ENCODE assay signal across 8 mouse cellular contexts in the genomic region with DNA sequence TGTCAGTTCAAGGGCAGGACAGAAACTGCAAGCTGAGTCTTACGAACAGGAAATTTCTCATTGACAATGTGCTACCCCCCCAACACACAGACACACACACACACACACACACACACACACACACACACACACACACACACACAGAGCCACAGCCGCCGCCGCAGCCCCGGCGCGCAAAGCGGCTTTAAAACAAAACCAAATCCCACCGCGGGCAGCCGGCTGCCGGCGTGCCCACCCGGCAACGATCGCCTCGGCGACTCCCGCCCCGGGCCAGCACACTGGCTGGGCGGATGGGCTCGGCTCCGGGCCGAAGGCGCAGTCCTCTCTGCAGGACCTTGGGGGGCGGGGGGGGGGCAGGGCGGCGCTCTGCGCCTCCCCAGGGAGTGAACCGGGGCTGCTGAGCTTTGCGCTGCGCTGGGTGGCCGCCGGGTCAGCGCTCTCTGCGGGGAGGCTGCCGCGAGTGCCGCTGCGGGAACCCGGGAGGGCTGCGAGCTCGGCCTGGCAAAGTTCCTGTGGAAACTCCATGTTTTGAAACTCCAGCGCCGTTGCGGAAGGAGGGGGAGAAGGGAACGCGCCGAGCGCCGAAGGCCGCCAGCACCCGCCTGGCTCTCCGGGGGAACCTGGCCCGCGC.
DNase-seq lines count a peak whose midpoint lies in the region; ATAC-seq and TF ChIP-seq lines count a peak whose summit lies in the region.

No protein-coding gene starts in this region.

- H3K4me1 ChIP-seq in intestine, postnatal 0 days (replicated peaks; ENCODE audit: control insufficient read depth, insufficient read depth, low read length) = no peaks in the 10 kb centered on the region
- H3K4me1 ChIP-seq in liver, embryonic 14.5 days (replicated peaks; ENCODE audit: control insufficient read depth in 2 of 2, insufficient read depth in 2 of 2, low read length in 1 of 2) = peaks cover 0 to 3% of the 10 kb centered on the region in 2 experiments; a peak in 2 of 4 replicates
- peaks cover 37% of the 10 kb centered on the region for H3K4me1 ChIP-seq in neural tube, embryonic 15.5 days

- H3K36me3 ChIP-seq in intestine, postnatal 0 days (ENCODE audit: control insufficient read depth, insufficient read depth) = no peaks in the 10 kb centered on the region
- no peaks in the 10 kb centered on the region for H3K36me3 ChIP-seq in liver, embryonic 14.5 days (replicated peaks; ENCODE audit: control insufficient read depth, insufficient read depth, low read depth)
- no peaks in the 10 kb centered on the region for H3K36me3 ChIP-seq in neural tube, embryonic 15.5 days

- whole genome bisulfite sequencing in intestine, postnatal 0 days = 4% methylated on average over 42 of the region's 56 CpGs
- under 1% methylated on average over 52 of the region's 56 CpGs for WGBS in liver, embryonic 14.5 days (ENCODE audit: insufficient replicate concordance)
- 2% methylated on average over 38 of the region's 56 CpGs for WGBS in neural tube, embryonic 15.5 days

- H3K27ac ChIP-seq in intestine, postnatal 0 days (ENCODE audit: low read depth, low read length) = peak overlapping the region; percentile 94
- no peak overlapping the region for H3K27ac ChIP-seq in liver, embryonic 14.5 days
- peak overlapping the region; percentile 94 for H3K27ac ChIP-seq in neural tube, embryonic 15.5 days (replicated peaks)

- DNase-seq in ovary, adult 18-20 months (ENCODE audit: low spot score) = peak; percentile 37
- DNase-seq in ovary, postnatal 14 days (ENCODE audit: low spot score) = no peak
- peak; percentile 56 for DNase-seq in brain, embryonic 14.5 days (ENCODE audit: low read depth)
- peak; percentile 53 for DNase-seq in gastrocnemius, postnatal 25 days
- no peak for DNase-seq in liver, embryonic 14.5 days (ENCODE audit: low read depth in 3 of 3, low spot score in 3 of 3)
- no peak for DNase-seq in frontal cortex, postnatal 14 days (ENCODE audit: low spot score in 2 of 2)

- H3K9ac ChIP-seq in intestine, postnatal 0 days (ENCODE audit: low read depth, low read length) = peak overlapping the region; percentile 64
- no peak overlapping the region for H3K9ac ChIP-seq in liver, embryonic 14.5 days (replicated peaks)
- peak overlapping the region; percentile 44 for H3K9ac ChIP-seq in neural tube, embryonic 15.5 days (replicated peaks)

- no peak for TF ChIP-seq EP300 in liver, embryonic 14.5 days (IDR thresholded peaks at IDR 0.05; ENCODE audit: low read depth)

- H3K4me3 ChIP-seq in intestine, postnatal 0 days (ENCODE audit: low read depth, low read length) = peak overlapping the region; percentile 44
- peak overlapping the region; percentile 21 to 43 for H3K4me3 ChIP-seq in liver, embryonic 14.5 days (ENCODE audit: insufficient read depth in 1 of 2, low read depth in 2 of 2, low read length in 2 of 2)
- H3K4me3 ChIP-seq in neural tube, embryonic 15.5 days (replicated peaks) = peak overlapping the region; percentile 47

- no peak for TF ChIP-seq POLR2A in brain, embryonic 14.5 days (IDR thresholded peaks at IDR 0.05; ENCODE audit: borderline replicate concordance, extremely low read depth, insufficient read depth, insufficient read length, poor library complexity, severe bottlenecking)

- TF ChIP-seq CTCF in brain, embryonic 14.5 days (IDR thresholded peaks at IDR 0.05; ENCODE audit: borderline replicate concordance, extremely low read depth, insufficient read depth, insufficient read length) = no peak
- TF ChIP-seq CTCF in intestine, postnatal 0 days (IDR thresholded peaks at IDR 0.05; ENCODE audit: low read depth) = no peak
- TF ChIP-seq CTCF in liver, embryonic 14.5 days (IDR thresholded peaks at IDR 0.05; ENCODE audit: low read depth) = no peak

- H3K4me2 ChIP-seq in intestine, postnatal 0 days (replicated peaks; ENCODE audit: low read depth) = peak overlapping the region; percentile 82
- peak overlapping the region; percentile 60 for H3K4me2 ChIP-seq in liver, embryonic 14.5 days (ENCODE audit: low read depth)
- H3K4me2 ChIP-seq in neural tube, embryonic 15.5 days = peak overlapping the region; percentile 81

- H3K27me3 ChIP-seq in intestine, postnatal 0 days (replicated peaks; ENCODE audit: control insufficient read depth, insufficient read depth, low read length) = no peaks in the 10 kb centered on the region; the same call in 1 of the 2 replicates
- H3K27me3 ChIP-seq in liver, embryonic 14.5 days (ENCODE audit: control insufficient read depth, insufficient read depth, low read length) = peaks cover 76% of the 10 kb centered on the region
- peaks cover 52% of the 10 kb centered on the region for H3K27me3 ChIP-seq in neural tube, embryonic 15.5 days (replicated peaks)

- ATAC-seq in intestine, postnatal 0 days = 0 out of 2 replicates have a peak, but pooled peaks have one; percentile 11
- no peak for ATAC-seq in liver, embryonic 14.5 days (ENCODE audit: insufficient read depth)
- no peak for ATAC-seq in neural tube, embryonic 15.5 days (ENCODE audit: low FRiP score)

- H3K9me3 ChIP-seq in intestine, postnatal 0 days (ENCODE audit: control insufficient read depth) = no peaks in the 10 kb centered on the region
- no peaks in the 10 kb centered on the region for H3K9me3 ChIP-seq in liver, embryonic 14.5 days (ENCODE audit: control insufficient read depth, low read length)
- no peaks in the 10 kb centered on the region for H3K9me3 ChIP-seq in neural tube, embryonic 15.5 days (replicated peaks)

Comparison
In these comparisons a context has a peak if more than half of its experiments do, and no peak if none do; other contexts are left out.
1. DNase-seq: peak in ovary, adult 18-20 months (single experiment), brain, embryonic 14.5 days (single experiment) and gastrocnemius, postnatal 25 days (single experiment); none in ovary, postnatal 14 days (single experiment), liver, embryonic 14.5 days (0 of 3) and frontal cortex, postnatal 14 days (0 of 2).
2. Peak in every context shown above with its lines, with median percentiles within 50 percentile points of each other: H3K4me2 ChIP-seq and H3K4me3 ChIP-seq.